Mouse (Mus musculus): Measurements from ENCODE around the gene Hist1h2ah. TPM values are rescaled to one million over a fixed set of nuclear protein-coding genes. Genes with fewer than 3 reads are reported as not detected.

Gene Hist1h2ah
- polyA plus RNA-seq (2012; rRNA removed), result 56.4 and 124 TPM in 2 replicates

GRCm38 (mm10) chr13:22035267-22036148 is at the start of gene Hist1h2ah, which contains the start of gene Hist1h2bk:
TSS of gene Hist1h2ah (minus strand) at chr13:22035568.
TSS of gene Hist1h2bk (plus strand) at chr13:22035870.

GRCm38 (mm10) chr13:22084140-22084539 is 48.8 kb upstream of the Hist1h2ah start, which contains the start of gene Vmn1r188:
TSS of gene Vmn1r188 (plus strand) at chr13:22084440.

DNA sequence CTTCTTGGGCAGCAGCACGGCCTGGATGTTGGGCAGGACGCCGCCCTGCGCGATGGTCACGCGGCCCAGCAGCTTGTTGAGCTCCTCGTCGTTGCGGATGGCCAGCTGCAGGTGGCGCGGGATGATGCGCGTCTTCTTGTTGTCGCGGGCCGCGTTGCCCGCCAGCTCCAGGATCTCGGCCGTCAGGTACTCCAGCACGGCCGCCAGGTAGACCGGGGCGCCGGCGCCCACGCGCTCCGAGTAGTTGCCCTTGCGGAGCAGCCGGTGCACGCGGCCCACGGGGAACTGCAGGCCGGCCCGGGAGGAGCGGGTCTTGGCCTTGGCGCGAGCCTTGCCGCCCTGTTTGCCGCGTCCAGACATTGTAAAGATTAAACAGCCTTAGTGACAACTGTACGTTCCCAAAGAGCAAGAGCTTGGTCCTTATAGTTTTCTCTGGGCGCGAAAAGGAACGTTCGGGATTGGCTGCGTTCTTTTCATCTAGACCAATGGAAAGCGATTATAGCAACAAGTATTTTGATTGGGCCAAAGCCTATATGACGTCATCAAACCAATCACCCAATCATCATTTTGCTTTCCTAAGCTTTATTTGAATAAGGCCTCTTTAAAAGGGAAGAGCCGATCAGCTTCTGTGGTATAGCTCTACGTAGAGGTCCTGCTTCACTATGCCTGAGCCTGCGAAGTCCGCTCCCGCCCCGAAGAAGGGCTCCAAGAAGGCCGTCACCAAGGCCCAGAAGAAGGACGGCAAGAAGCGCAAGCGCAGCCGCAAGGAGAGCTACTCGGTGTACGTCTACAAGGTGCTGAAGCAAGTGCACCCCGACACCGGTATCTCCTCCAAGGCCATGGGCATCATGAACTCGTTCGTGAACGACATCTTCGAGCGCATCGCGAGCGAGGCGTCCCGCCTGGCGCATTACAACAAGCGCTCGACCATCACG is 7.5 kb upstream of the Hist1h2ah start, which contains the start of the genes Hist1h2ag and Hist1h2bj:
Gene Hist1h2ag, minus strand, starts transcription at position 377 of the 935 bp plus-strand sequence.
Gene Hist1h2bj, plus strand, starts transcription at position 647 of the 935 bp plus-strand sequence.

GRCm38 (mm10) chr13:22041142-22041536 is 5.8 kb upstream of the Hist1h2ah start, which contains the start of gene Hist1h4i:
TSS of gene Hist1h4i (minus strand) at chr13:22041362.

DNA sequence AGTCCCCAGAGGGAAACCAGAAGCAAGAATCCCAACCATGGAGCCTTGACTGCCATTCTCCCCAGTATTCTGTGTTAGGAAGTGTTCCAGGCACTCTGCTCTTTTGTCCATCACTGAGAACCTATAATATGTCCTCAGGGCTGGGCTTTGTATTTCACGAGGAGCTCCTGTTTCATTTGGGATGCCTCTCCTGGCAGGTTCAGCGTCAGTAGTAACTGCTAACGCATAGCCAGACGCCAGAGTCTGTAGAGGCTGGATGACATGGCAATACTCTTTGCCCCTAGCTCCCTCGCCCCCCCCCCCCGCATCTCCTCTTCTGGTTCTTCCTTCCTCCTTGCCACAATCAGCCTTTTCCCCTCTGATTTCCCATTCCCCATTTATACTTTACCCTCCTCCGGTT is 25.7 kb downstream of the Hist1h2ah start, which contains the start of gene Prss16:
Gene Prss16, minus strand, starts transcription at position 101 of the 400 bp plus-strand sequence.

Other genes starting within 250 kb of the Hist1h2ah start
- gene Hist1h2an, start 248.3 kb downstream of the Hist1h2ah start, polyA plus RNA-seq (2012; rRNA removed), result 25.0 and 44.3 TPM in 2 replicates
- 7.3 and 7.7 TPM in 2 replicates for gene Hist1h2bp, start 248.1 kb downstream of the Hist1h2ah start, polyA plus RNA-seq (2012; rRNA removed)
- 28.9 and 46.9 TPM in 2 replicates for gene Hist1h2bq, start 225.4 kb downstream of the Hist1h2ah start, polyA plus RNA-seq (2012; rRNA removed)
- gene Hist1h2ao, start 225.1 kb downstream of the Hist1h2ah start, polyA plus RNA-seq (2012; rRNA removed), result not detected in 2 replicates
- not detected in 2 replicates for gene Hist1h4m, start 223.8 kb downstream of the Hist1h2ah start, polyA plus RNA-seq (2012; rRNA removed)
- gene Hist1h4n, start 203.4 kb downstream of the Hist1h2ah start, polyA plus RNA-seq (2012; rRNA removed), result 30.0 and 31.2 TPM in 2 replicates
- gene Hist1h2ap, start 202.1 kb downstream of the Hist1h2ah start, polyA plus RNA-seq (2012; rRNA removed), result 1,050 and 1,797 TPM in 2 replicates
- 23.0 and 38.8 TPM in 2 replicates for gene Hist1h2br, start 201.8 kb downstream of the Hist1h2ah start, polyA plus RNA-seq (2012; rRNA removed)
- 3.0 and 4.7 TPM in 2 replicates for gene Zfp184, start 90.5 kb downstream of the Hist1h2ah start, polyA plus RNA-seq (2012; rRNA removed)
- gene Pom121l2, start 54.4 kb downstream of the Hist1h2ah start, polyA plus RNA-seq (2012; rRNA removed), result not detected in 2 replicates
- gene Prss16, start 25.8 kb downstream of the Hist1h2ah start, polyA plus RNA-seq (2012; rRNA removed), result 0.15 and 0.25 TPM in 2 replicates
- 30.5 and 38.9 TPM in 2 replicates for gene Hist1h2bk, start 302 bp upstream of the Hist1h2ah start, polyA plus RNA-seq (2012; rRNA removed)
- 9.8 and 12.4 TPM in 2 replicates for gene Hist1h4i, start 5.8 kb upstream of the Hist1h2ah start, polyA plus RNA-seq (2012; rRNA removed)
- gene Hist1h2ag, start 7.4 kb upstream of the Hist1h2ah start, polyA plus RNA-seq (2012; rRNA removed), result 15.5 and 16.5 TPM in 2 replicates
- gene Hist1h2bj, start 7.6 kb upstream of the Hist1h2ah start, polyA plus RNA-seq (2012; rRNA removed), result 16.9 and 22.8 TPM in 2 replicates
- not detected in 2 replicates for gene Vmn1r188, start 48.9 kb upstream of the Hist1h2ah start, polyA plus RNA-seq (2012; rRNA removed)
- not detected in 2 replicates for gene Vmn1r189, start 70.3 kb upstream of the Hist1h2ah start, polyA plus RNA-seq (2012; rRNA removed)
- gene Vmn1r191, start 148.4 kb upstream of the Hist1h2ah start, polyA plus RNA-seq (2012; rRNA removed), result not detected in 2 replicates
- not detected in 2 replicates for gene Vmn1r192, start 155.6 kb upstream of the Hist1h2ah start, polyA plus RNA-seq (2012; rRNA removed)
- gene Vmn1r193, start 187.6 kb upstream of the Hist1h2ah start, polyA plus RNA-seq (2012; rRNA removed), result not detected in 2 replicates
- not detected in 2 replicates for gene Vmn1r194, start 208.6 kb upstream of the Hist1h2ah start, polyA plus RNA-seq (2012; rRNA removed)
- not detected in 2 replicates for gene Vmn1r195, start 235.0 kb upstream of the Hist1h2ah start, polyA plus RNA-seq (2012; rRNA removed)